Mouse (Mus musculus) splenic B cell, adult 2 months (primary cell): ENCODE measurements around the gene Hsd17b7.

Source experiments
- DNase-seq: peaks from one replicate; pipeline ENCODE4 v3.0.0-alpha.2; 2011; ENCODE audit warnings: low read depth, low spot score
- H3K27me3 ChIP-seq: 2 replicates; pipeline ENCODE4 v1.6.1; 2012; ENCODE audit warnings: mild to moderate bottlenecking, low read length, moderate library complexity, mixed read lengths; ENCODE audit not compliant: control insufficient read depth, poor library complexity, insufficient read depth, severe bottlenecking
- H3K36me3 ChIP-seq: 2 replicates; pipeline ENCODE4 v1.6.1; 2012; ENCODE audit warnings: mild to moderate bottlenecking, low read length, moderate library complexity, mixed read lengths; ENCODE audit not compliant: control insufficient read depth, poor library complexity, insufficient read depth, severe bottlenecking

The Hsd17b7 gene

GRCm38 (mm10) chr1:169951561-169951960 is 17.5 kb downstream of the Hsd17b7 start:
- H3K36me3 ChIP-seq = peaks cover 4% of the 10 kb centered on the region; the same call in 1 of the 2 replicates

GRCm38 (mm10) chr1:169950651-169951050 is 18.4 kb downstream of the Hsd17b7 start:
- Histone ChIP-seq H3K36me3 (peaks cover 2% of the 10 kb centered on the region; the same call in 1 of the 2 replicates), H3K27me3 (no peaks in the 10 kb centered on the region)
- peak; percentile 21 for DNase-seq

More at GRCm38 (mm10) chr1:169951561-169951960, 17.5 kb downstream of the Hsd17b7 start:
- no peak for DNase-seq
- H3K27me3 ChIP-seq = no peaks in the 10 kb centered on the region

DNA sequence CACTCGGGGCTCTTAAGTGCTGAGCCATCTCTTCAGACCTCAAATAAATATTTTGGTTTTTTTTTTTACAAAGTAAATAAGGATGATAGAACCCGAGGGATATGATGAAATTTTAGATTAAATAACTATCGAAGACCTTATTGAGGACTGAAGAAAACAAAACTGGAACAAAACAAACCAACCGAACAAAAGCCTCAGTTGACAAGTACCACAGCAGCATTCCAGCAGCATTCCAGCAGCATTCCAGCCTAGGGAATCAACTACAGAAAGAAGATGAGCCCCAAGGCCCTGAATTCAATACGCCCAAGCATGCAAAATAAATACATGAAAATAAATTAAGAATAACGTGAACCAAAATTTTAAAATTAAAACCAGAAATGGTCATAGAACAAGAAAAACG is 19.1 kb downstream of the Hsd17b7 start:
- no peaks in the 10 kb centered on the region for H3K36me3 ChIP-seq
- H3K27me3 ChIP-seq = no peaks in the 10 kb centered on the region
- no peak for DNase-seq

GRCm38 (mm10) chr1:169948866-169949265 is 20.2 kb downstream of the Hsd17b7 start:
- Histone ChIP-seq H3K27me3 (no peaks in the 10 kb centered on the region), H3K36me3 (no peaks in the 10 kb centered on the region)
- no peak for DNase-seq

DNA sequence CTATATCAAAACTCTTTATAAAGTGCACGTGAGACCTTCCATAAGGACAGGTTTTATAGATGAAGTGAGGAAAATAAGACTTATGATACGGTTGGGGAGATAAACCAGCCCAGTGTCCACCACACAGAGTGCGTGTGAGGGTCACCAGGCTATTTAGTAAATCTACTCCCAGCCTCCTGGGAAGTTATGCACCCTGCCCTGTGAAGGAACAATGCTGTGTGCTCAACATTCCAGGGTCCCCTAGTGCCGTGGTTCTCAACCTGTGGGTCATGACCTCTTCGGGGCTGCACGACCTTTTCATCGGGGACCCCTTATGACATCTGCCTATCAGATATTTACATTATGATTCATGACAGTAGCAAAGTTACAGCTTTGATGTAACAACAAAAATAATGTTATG is 20.8 kb downstream of the Hsd17b7 start:
- Histone ChIP-seq H3K27me3 (no peaks in the 10 kb centered on the region), H3K36me3 (no peaks in the 10 kb centered on the region)
- no peak for DNase-seq

- no peak for DNase-seq
Observed at GRCm38 (mm10) chr1:169947654-169948053, 21.4 kb downstream of the Hsd17b7 start.

GRCm38 (mm10) chr1:169946004-169946403 is 23.0 kb downstream of the Hsd17b7 start:
- Histone ChIP-seq H3K36me3 (no peaks in the 10 kb centered on the region), H3K27me3 (no peaks in the 10 kb centered on the region; the same call in 1 of the 2 replicates)
- DNase-seq = no peak

More at GRCm38 (mm10) chr1:169947654-169948053, 21.4 kb downstream of the Hsd17b7 start:
- no peaks in the 10 kb centered on the region for H3K36me3 ChIP-seq
- H3K27me3 ChIP-seq = no peaks in the 10 kb centered on the region; the same call in 1 of the 2 replicates

GRCm38 (mm10) chr1:169939345-169939744 is 29.7 kb downstream of the Hsd17b7 start:
- no peaks in the 10 kb centered on the region; the same call in 1 of the 2 replicates for H3K27me3 ChIP-seq
- DNase-seq = peak; percentile 67
- H3K36me3 ChIP-seq = no peaks in the 10 kb centered on the region

DNA sequence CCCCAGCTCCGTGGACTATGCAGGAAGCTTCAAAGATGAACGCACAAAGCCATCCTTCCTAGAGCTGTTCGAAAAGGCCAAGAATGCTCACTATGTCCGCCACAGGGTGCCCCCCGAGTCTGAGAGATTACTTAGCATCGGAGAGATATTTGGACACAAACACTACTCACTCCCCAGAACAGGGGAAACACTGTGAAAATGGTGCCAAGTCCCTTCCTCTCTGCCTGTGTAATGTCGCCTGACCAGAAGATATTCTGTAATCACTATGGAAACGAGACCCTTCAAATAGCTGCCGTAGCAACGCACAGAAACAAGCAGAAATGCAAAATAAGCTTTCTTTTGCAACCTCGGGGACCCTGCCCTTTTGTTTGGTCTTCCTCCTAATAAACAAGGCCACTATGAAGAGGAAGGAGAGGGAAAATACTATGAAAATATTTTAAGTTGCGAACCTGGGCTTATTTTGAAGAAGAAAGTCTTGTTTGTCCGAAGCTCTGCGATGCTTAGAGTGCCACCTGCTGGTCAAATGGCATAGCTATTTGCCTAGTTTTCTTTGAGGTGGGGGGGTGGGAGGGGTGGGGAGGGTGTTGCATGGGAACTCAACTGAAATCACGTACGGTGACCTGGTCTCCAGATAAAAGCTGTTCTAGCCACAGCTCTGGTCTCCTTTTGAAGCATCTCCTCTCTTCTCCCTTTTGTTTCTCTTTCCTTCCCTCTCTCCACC is 34.9 kb downstream of the Hsd17b7 start:
- no peaks in the 10 kb centered on the region for H3K27me3 ChIP-seq
- H3K36me3 ChIP-seq = no peaks in the 10 kb centered on the region
- peak; percentile 69 for DNase-seq

DNA sequence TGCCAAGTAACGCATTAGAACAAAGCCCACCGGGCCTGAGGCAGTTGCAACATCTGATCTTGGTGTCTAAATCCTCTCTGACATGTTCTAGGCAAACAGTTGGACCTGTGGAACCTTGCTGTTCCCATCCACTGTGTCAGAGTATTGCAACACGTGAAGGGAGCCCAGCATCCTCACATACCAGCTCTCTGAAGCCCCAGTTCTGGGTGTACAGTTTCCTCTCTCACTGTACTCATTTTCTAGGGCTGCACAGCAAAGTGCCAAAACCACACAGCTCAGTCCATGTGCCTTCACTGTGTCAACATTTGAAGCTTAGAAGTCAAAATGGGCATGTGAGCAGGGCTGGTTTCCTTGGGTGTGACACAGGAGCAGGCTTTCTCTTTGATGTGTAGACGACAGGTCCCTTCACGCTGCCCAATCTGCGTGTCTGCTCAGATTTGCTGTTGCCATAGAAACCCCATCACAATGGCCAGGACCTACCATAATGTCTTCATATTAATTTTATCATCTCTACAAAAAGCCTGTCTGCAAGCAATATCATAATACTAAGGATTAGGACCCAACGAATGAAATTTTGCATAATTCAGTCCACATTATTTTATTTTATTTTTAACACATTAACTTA is 36.8 kb downstream of the Hsd17b7 start:
- Histone ChIP-seq H3K36me3 (no peaks in the 10 kb centered on the region), H3K27me3 (no peaks in the 10 kb centered on the region)
- DNase-seq = no peak

DNA sequence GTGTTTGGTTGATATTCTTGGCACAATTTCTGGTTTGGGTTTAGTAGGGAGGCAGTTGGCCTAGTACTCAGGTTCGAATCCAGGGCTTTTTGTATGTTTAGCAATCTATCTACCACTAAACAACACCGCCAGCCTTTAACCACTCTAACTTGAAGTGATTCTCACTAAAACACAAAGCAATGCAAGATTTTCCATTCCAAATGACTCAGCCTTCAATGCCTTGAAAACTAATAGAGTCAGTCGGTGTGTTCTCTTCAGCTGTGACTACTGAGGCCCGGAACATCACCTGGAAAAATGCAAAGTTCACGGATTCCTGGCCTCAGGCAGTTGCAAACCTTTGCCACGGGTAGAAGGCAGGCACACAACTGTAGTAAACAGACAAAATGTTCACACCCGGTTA is 37.3 kb downstream of the Hsd17b7 start:
- no peaks in the 10 kb centered on the region for H3K36me3 ChIP-seq
- DNase-seq = no peak

DNA sequence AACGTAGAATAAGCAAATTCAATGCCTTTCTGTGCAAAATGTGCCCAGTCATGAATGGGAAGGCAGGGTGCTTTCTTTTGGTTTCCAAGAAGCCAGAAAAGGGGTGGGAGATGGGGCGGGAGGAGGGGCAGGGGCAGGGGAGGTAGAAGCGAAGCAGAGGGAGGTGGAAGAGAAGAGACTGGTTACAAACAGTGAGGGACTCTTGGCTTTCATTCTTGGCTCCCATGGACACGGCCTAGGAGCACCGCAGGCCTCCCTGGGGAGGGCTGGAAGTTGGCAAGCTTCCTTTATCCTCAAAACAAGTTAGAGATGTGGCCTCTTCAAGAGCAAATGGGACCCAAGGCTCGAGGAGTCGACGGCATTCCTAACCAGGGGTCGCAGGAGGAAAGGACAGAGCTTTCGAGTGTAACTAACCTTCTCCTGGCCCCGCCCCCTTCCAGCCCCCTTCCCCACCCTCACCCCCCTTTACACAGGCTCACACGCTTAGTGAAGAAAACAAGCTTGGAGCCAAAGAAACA is 40.5 kb downstream of the Hsd17b7 start, which contains the start of gene Ccdc190:
Gene Ccdc190, plus strand, starts transcription at position 195 of the 518 bp plus-strand sequence.
- Histone ChIP-seq H3K27me3 (no peaks in the 10 kb centered on the region), H3K36me3 (no peaks in the 10 kb centered on the region)
- no peak for DNase-seq

More for the DNA sequence above, 37.3 kb downstream of the Hsd17b7 start:
- no peaks in the 10 kb centered on the region for H3K27me3 ChIP-seq

DNA sequence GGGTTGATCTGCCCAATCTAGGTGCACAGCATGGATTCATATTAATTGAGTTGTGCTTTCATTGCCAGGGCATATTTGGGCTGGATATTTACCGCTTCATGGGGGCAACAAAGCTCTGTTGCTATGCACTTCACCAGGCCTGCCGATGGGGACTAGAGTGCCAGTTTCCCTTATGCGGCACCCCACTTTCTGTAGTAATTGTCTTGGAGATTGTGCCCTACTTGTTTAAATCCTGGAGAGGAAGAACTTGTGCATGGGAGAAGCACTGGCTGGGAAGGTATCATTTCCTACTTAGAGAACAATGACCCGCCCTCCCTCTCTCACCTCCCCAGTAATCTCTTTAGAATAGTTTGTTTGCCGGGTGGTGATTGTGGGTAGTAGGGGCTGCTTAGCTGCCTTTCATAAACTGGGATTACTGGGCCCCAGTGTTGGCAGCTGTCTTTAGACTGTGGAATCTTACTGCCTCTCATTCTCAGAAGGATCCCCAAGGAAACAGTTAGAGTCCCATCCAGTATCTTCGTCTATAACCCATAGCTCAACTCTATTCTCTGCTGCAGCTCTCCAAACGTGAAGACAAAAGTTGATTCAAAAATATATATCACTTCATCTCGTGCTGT is 41.2 kb downstream of the Hsd17b7 start:
- DNase-seq = no peak
- H3K36me3 ChIP-seq = no peaks in the 10 kb centered on the region

DNA sequence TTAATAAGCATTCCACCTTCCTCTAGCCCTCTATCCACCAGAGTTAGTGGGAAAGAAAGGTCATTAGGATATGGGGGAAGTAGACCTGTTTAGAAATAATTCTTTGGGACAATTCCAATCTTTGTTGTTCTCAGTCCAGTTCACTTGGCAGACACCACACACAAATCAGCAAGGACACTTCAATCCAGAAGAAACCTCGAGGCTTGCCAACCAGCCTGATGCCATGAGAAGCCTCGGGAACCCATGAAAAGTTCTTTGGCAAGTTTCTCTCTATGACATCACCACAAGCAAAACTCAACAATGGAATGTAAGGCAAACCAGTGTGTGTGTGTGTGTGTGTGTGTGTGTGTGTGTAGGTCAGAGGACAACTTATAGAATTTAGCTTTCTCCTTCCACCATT is 44.5 kb downstream of the Hsd17b7 start:
- DNase-seq = no peak
- H3K36me3 ChIP-seq = no peaks in the 10 kb centered on the region; the same call in 1 of the 2 replicates

More for the DNA sequence above, 41.2 kb downstream of the Hsd17b7 start:
- H3K27me3 ChIP-seq = no peaks in the 10 kb centered on the region

More for the DNA sequence above, 44.5 kb downstream of the Hsd17b7 start:
- no peaks in the 10 kb centered on the region; the same call in 1 of the 2 replicates for H3K27me3 ChIP-seq
